Mouse (Mus musculus) frontal cortex, postnatal 10 days (tissue): ENCODE data around the gene Minpp1.

Experiments used
- DNase-seq, 2 experiments: peaks; one replicate each; pipeline ENCODE4 v3.0.0; 2022; ENCODE audit warnings: low spot score in 2 of 2, mixed read lengths in 1 of 2

The Minpp1 gene

DNA sequence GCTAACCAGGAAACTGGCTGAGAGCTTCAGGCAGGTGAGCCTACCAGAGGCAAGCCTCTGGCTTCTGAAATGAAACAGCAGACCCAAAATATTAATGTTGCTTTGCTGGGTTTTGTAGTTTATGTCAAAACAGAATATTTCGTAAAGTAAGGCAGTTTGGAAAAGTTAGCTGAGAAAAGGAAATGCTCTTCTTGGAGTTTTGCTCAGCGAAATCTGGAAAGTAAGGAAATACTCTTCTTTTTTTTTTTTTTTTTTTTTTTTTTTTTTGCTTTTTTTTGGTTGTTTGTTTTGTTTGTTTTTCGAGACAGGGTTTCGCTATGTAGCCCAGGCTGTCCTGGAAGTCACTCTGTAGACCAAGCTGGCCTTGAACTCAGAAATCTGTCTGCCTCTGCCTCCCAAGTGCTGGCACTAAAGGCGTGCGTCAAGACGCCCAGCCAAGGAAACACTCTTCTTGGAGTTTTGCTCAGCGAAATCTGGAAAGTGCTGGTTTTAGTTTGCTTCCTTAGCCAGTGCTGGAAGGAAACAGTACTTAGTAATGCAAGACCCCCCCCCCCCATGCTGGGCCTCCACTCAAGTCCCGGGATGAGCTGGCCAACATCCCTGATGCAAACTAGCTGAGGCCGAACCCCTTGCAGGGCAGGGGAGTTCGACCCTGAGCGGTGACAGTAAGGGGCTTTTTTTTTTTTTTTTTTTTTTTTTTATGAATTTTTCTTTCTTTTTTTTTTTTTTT lies 3.8 kb downstream of the Minpp1 start:
- no peak for DNase-seq

DNA sequence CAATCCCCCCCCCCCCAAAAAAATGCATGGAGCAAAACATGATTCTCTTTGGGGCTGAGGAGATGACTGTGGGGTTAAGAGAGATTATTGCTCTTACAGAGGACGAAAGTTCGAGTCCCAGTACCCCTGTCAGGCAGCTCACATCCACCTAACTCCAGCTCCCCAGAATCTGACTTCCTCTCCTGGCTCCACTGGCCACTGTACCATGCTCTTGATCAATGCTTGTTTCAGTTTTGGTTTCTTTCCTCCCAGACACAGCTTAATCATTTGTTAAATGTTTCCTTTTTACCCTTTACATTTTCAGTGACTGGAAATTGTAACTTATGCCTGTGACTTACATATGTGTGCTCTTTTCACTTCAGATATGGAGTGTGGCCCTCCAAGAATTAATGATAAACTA lies 5.4 kb downstream of the Minpp1 start:
- DNase-seq: no peak

DNA sequence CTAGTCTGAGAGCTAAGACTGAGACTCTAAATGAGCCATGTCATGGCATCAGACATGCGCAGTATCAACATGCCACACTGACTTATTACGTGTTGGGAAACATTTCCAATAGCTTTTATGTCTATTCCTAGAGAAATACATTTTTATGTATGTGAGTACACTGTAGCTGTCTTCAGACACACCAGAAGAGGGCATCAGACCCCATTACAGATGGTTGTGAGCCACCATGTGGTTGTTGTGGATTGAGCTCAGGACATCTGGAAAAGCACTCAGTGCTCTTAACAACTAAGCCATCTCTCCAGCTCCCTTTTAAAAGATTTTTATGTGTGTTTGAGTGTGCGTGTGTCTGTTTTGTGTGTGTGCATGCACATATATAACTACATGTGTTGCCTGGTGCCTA lies 6.8 kb downstream of the Minpp1 start:
- no peak for DNase-seq

DNA sequence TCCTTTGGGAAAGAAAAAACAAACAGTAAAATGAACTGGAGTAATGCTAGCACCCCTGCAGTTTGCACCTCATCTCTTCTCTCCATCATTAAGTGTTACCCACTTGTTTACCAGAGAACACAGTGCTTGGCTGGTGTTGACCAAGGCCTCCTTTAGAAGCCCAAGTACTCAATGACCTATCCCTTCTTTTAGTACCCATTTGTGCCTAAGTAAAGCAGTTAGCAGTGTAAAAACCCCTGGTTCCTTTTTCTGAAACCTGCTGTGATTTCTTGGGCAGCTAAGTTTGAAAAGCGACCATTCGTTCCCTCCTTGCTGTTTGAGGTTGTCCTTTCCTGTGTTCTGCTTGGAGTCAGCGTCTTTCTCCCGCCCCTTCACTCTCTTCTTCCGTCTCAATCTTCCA lies 7.4 kb downstream of the Minpp1 start:
- no peak for DNase-seq

DNA sequence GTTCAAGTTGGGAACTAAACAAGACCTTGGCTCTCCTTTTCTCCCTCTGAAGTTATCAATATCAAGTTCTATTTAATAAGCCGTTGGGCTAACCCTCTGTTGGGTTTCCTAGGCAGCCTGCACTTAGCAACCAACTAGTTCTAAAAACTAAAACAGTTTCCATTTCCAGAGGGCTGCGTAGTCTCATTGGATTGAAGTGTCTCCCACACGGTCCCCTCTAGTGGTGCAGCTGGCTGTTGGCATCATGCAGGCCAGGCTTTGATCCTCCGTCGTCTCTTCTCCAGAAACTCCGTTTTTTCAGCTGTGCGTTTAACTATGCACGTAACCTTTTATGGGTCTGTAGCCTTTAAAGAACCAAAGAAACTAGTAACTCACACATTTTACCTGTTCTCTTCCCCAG lies 7.9 kb downstream of the Minpp1 start:
- DNase-seq: no peak

DNA sequence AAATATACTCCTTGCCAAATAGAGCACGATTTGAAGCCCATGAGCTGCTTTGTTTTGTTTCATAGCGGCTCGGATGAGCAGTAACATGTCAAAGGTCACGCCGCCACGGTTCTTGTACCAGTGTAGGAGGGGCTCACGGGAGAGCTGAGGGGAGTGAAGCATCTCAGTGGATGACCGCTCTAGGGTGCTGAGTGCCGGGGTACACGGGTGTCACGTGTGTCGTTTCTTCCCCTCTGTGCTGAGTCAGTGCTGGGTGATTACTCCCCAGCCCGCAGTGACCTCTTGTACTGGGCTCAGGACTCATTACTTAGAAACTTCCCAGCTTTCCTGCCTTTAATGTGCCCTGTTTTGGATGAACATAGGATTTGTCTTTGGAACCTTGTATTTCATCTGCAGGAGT lies 9.0 kb downstream of the Minpp1 start:
- no peak for DNase-seq

DNA sequence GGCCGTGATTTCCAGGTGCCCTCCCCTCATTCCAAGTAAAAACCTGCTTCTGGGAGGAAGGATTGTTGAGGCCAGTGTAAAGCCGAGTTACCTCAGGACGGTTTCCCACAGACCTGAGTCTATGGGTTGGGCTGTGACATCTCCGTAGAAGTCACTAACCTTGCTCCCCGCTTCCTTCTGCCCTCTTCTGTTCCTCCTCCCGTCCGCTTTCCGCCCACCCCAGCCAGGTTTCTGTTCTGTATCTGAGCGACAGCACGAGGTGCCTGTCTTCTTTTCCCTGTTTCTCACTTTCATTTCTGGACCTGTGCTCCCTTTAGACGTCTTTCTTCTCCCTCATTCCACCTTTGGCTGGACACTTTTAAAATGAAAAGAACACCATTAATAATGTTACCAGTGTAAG lies 9.5 kb downstream of the Minpp1 start:
- DNase-seq: no peak

DNA sequence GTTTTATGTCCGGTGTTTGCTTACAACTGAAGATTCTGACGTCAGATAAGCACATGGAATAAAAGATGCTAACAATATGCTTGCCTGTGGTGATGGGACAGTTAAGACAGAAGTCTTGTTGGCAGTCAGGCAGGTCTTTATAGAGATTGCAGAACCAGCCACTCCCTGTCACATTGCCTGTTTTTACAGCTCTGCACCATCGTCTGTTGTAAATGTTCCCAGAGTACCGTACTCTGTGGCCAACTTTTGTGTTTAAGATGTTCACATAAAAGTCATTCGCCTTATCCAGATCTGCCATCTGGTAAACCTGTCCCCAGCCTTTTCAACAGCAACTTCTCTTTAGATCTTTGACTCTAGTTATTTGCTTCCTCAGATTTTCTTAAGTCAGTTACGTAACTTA lies 11.8 kb downstream of the Minpp1 start:
- DNase-seq: no peak

DNA sequence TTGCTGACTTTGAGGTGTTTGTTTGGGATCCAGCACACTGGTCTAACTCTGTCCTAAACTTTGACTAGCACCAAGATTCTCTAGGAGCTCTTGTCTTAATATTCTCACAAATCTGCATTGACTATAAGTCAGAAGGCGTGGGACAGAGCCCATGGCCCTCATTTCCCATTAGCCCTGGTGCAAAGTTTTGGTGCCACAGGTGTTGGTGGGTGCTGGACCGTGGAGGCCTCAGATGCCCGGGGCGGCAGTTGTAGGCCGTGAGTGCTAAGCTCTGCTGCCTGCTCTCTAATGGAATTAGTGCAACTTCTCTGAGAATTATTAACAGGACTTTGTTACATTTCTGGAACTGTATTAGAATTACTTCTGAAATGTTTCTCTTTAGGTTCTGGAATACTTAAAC lies 12.4 kb downstream of the Minpp1 start:
- no peak for DNase-seq

DNA sequence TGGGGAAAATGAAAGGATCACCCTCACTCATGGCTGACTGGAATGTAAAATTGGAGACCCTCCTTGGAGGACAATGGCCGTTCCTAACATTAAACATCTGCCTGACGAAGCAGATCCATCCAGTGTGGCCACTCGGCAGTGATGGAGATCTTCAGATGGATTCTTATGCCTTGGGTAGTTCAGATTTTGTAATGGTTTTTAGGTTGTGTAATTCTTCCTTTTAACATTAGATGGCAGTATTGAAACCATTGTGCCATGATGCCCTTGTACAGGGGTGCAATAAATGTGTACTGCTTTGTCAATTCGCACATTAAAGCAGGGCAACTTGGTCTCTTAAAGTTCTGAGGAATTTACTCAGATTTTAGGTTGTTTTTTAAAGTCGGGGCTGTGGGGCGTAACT lies 15.8 kb downstream of the Minpp1 start:
- no peak for DNase-seq

DNA sequence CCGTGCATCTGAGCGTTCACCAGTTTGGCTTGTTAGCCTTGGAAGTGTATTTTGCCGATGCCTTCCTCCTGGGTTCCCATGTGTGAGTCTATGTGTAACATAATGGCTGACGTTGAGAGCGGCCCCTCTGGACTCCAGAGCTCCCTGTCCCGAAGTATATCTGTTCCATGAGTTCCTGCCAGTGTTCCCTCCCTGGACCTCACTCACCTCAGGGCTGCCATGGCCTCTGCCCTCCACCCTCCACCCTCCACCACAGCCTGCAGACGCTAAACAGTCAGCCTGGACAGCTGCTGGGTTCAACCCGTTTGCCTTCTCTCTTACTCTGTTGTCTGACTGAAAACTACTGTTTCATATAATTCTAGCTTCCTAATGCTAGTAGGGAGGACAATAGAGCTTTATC lies 20.5 kb downstream of the Minpp1 start:
- DNase-seq: no peak

DNA sequence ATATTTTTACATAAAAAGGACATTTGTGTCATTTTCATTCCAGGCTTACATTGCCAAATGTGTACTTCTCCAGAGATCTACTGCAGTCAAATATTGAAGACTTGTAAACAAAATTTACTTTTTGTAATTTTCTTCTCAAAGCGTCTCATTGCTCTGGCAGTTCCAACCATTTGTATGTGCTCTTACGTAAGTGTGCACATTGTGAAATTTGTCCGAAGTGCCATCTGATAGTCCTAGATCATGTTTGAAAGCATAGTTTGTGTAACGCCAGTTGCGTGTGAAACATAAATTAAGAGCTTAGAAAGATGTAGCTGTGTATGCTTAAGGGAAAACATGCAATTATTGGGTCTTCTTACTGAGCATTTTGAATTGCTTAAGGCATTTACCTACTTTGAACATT lies 20.9 kb downstream of the Minpp1 start:
- no peak for DNase-seq

DNA sequence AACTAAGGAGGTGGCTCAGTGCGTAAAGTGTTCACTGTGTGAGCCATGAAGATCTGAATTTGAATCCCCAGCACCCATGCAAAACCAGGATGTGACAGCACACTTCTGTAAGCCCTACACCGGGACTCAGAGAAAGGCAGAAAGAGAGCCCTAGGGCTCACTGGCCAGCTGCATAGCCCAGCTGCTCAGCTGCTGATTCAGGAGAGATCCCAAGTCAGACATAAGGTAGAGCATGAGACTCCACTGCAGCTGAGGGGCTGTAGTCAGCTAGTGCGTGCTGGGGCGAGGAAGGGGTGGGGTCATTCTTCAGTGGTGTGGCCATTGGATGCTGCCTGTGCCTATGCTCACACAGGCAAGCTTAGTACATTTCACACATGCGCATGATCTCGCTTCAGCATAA lies 21.5 kb downstream of the Minpp1 start:
- no peak for DNase-seq

DNA sequence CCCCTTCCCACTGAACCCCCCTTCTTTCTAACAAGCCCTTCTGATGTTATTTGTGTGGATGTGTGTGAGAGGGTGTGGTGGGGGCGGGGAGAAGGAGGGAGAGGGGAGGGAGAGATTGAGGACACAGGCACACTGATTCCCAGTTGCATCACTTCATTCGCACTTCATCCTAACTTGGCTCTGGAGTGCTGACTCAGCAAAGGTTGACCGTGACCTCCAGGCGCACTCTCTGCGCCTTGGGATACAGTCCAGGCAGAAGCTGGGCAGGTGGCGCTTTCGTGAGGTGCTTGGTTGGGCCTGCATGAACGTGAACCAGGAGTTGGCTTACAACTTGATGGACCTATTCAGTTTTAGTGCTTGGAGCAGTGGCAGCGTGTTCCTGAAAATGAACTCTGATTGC lies 22.0 kb downstream of the Minpp1 start:
- no peak for DNase-seq

DNA sequence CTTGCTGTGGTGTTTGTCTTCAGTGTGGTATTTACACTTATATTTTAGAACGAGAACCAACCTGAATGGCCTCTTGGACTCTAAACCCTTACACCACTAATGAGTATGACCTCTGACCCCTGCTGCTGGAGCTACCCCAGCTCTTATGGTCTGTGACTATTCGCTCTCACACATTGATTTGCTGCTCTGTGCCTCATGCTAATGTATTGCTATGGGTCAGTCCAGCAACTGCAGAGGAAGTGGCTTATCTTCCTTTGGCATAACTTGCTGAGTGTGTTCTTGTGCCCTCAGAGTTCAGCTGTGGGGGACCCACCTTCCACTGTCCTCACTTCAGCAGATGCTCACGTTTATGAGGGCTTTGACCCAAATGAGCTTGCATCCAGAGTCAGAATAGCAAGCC lies 24.7 kb downstream of the Minpp1 start:
- DNase-seq: no peak

DNA sequence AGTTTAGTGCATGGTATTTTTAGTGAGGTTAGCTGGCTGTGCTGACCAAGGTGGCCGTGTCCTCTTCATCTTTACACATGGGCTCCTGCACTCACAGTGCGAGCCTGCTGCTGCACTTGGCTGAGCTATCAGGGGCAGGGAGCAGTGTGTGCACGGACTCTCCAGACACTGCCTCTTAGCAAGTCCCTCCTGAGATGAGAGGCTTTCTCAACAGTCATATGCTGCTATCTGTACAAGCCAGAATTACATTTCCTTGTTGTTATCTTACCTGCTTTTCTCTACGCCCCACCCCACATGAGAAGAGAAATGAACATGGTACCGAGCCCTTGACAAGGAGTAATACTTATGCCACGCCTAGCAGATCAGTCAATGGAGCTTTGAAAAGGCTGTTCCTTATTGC lies 25.4 kb downstream of the Minpp1 start:
- no peak for DNase-seq

DNA sequence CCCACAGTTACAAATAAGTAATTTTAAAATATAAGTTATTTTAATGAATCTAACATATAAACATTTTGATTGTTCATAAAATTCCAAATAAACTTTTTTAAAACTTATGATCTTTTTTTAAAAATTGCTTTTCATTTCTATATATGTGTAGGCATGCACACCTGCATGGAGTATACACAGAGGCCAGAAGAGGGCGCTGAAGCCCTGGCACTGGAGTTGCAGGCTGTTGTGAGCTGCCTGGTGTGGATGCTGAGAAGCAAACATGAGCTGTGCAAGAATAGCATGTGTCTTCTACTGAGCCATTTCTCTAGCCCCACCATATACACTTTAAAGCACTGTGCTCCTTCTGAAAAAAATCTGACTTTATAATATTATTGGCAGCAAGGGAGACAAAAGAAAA lies 26.9 kb downstream of the Minpp1 start:
- no peak for DNase-seq

DNA sequence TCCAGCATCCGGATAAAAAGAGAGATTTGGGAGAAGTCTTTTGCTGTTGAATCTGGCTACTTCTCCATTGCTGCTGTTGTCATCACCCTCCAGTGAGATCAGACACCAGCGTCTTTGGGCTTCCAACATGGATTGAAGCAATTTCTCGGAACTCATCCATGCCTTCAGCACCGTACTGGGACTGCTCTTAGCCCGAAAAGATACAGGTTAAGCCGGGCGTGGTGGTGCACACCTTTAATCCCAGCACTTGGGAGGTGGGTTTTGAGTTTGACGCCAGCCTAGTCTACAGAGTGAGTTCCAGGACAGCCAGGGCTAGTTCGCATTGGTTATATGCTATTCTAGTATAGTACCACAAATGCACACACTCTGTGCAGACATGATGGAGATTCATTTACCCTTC lies 31.0 kb downstream of the Minpp1 start:
- DNase-seq: no peak

DNA sequence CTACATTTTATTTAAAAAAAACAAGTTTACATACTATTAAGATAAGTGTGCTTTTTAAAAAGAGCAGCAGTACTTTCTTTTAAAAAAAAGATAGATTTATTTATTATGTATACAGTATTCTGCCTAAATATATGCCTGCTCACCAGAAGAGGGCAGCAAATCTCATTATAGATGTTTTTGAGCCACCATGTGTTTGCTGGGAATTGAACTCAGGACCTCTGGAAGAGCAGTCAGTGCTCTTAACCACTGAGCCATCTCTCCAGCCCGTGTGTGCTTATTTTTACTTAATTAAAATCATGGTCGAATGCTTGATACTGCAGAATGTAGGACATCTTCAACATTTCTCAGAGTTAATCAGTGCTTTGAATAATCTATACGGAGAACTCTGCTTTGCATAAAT lies 35.9 kb downstream of the Minpp1 start:
- no peak for DNase-seq

DNA sequence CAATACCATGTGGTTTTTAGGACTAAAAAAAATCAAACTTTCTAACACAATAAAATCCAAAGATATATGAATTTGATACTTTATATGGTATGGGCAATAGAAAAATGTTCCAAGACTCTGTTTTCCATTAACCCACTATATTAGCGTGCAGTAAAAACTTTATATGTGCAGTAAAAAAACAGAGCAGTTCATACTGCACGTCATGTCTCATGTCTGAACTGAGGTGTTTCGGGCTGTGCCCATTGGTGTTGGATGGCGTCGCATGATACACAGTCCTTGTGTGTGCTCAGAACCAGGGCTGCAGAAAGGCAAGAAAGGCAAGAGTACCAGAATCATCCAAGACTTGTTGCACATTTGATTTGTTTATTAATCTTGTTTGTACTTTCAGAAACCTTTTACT lies 36.7 kb downstream of the Minpp1 start:
- no peak for DNase-seq

DNA sequence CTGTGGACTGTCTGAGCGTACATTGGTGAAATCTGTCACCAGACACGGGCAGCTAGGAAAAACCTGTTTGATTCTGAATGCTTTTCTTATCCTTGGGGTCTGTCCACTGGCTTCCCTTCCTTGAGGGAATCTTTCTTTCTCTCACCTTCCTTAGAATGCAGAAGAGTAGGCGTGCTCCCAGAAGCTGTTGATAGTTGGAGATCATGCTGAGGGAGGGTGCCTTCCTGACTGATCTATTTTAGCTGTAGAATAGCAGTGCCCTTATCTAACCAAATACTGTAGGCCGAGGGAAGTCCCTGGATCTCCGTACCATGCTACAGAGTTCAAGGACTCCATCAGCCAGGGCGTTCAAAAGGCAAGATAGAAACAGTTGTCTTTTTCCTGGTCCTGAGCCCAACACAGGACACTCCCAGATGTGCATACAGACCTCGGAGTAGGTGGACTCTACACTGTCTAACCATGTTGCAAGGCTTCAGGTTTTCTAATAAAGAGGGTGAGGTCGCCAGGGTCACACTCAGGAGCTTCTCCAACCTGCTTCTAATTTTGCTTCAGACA lies 37.3 kb downstream of the Minpp1 start:
- no peak for DNase-seq

DNA sequence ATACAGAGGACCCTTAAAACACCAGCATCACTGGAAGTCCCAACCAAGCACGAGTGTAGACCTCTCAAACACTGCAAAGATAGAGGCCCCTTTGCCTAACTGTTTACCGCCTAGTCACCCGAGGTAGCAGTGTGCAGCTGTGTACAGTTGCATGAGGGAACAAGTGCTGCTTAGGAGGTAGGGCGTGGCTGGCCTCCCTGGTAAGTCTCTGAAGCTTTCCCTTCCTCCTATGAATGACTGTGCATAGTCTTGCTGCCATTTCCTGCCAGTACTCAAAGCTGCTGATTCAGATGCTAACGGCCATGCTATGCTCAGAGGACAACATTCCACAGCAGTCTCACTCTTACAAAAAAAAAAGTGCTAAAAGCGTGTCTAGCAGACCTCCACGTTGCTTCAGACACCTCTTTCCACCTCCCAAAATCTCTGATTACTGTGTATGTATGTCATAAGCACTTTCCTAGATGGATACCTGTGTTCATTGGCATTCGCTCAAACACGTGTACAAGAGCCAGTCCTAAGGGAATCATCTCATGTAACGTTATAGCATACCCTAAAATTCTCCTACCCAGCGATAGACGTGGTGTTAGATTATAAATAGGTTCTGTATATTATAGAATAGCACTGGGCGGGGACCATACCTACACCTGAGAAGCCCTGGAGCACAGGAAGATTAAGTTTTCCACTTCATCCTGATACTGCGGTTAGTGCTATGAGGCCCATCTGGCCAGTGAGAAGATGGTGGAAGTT lies 38.4 kb downstream of the Minpp1 start:
- no peak for DNase-seq

DNA sequence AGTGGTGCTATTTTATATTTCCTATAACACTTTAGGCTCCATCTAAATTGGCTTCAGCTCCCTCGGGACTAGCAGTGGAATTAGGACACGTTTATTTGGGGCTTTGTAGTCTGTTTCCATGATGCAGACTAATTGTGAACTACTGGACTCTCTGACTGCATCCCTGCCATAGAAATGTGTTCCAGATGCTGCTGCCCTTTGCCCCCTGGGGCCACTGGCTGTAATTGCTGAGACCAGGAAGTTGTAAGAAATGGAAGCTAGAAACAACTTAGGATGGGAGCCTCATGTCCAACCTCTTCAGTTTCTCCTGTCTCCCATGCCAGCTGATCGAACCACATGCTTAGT lies 38.9 kb downstream of the Minpp1 start:
- DNase-seq: no peak

DNA sequence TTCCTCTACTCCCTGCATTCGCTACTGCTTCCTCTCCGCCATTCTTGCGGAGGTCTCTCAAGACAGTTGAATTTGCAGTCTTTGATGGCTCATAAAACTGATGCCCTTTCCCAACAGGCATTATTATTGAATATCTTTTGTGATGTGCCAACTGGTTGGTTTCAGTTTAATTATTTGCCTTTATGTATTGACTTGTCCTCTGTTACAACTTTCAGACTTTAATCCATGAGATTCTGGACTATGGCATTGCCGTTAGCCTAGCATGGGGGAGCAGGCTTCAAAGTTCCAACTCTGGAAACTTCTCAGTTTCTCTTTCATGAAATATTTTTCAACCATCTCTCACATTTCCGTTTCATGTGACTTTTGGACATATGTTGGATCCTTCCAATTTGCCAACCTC lies 41.6 kb downstream of the Minpp1 start:
- no peak for DNase-seq
